Mouse (Mus musculus) spleen, adult 2 months (tissue): ENCODE results near the gene Entpd1. TPM values are rescaled to one million over a fixed set of nuclear protein-coding genes. Genes with fewer than 3 reads are reported as not detected.

Experiments used
- DNase-seq, 2 experiments: peaks; one replicate each; pipeline versions ENCODE4 v3.0.0 to v3.0.0-alpha.2; 2012 to 2021; ENCODE audit warnings: low spot score in 2 of 2, low read depth in 1 of 2
- H3K27ac ChIP-seq: fragments of 200-500 bp; 2 replicates; pipeline ENCODE4 v1.5.1; 2012; ENCODE audit warnings: low read length, inconsistent platforms; ENCODE audit not compliant: insufficient read depth
- H3K27me3 ChIP-seq: fragments of 200-500 bp; 2 replicates; pipeline ENCODE4 v1.6.1; 2012; ENCODE audit warnings: mild to moderate bottlenecking, moderate library complexity, low read length, inconsistent platforms; ENCODE audit not compliant: control insufficient read depth, insufficient read depth
- H3K36me3 ChIP-seq: fragments of 200-500 bp; 2 replicates; pipeline ENCODE4 v1.6.1; 2012; ENCODE audit warnings: mild to moderate bottlenecking, low read length, inconsistent platforms; ENCODE audit not compliant: control insufficient read depth, insufficient read depth
- H3K4me1 ChIP-seq: fragments of 200-500 bp; 2 replicates; pipeline ENCODE4 v1.6.1; 2011; ENCODE audit warnings: inconsistent platforms; ENCODE audit not compliant: control insufficient read depth, insufficient read depth, insufficient read length
- H3K4me3 ChIP-seq: fragments of 200-500 bp; 2 replicates; pipeline ENCODE4 v1.5.1; 2011; ENCODE audit warnings: mild to moderate bottlenecking, inconsistent platforms; ENCODE audit not compliant: insufficient read depth, insufficient read length; ENCODE audit errors: extremely low read depth
- CTCF ChIP-seq: fragments of 200-500 bp; IDR thresholded peaks from 2 replicates; pipeline ENCODE4 v1.5.1; 2011; ENCODE audit warnings: mild to moderate bottlenecking, inconsistent platforms; ENCODE audit not compliant: insufficient read depth, insufficient read length, insufficient replicate concordance; ENCODE audit errors: extremely low read depth
- POLR2A ChIP-seq: fragments of 200-500 bp; IDR thresholded peaks from 2 replicates; pipeline ENCODE4 v1.6.1; 2011; ENCODE audit warnings: low read depth, low read length, inconsistent platforms
- WGBS: fragments of 180-500 bp; shearing (Covaris S2); methylation state at CpG from one replicate; pipeline ENCODE4 v1.1.7; 2018; 5-methylcytosine and 5-hydroxymethylcytosine counted together
- polyA plus RNA-seq: library from polyadenylated mRNA; depleted of rRNA; stranded (reverse); fragments of >200 nt; gene quantifications from 2 replicates; pipeline ENCODE4 v1.2.3, GENCODE M21; 2012

Entpd1 gene
- polyA plus RNA-seq, 1 experiment, result 10.5 TPM

DNA sequence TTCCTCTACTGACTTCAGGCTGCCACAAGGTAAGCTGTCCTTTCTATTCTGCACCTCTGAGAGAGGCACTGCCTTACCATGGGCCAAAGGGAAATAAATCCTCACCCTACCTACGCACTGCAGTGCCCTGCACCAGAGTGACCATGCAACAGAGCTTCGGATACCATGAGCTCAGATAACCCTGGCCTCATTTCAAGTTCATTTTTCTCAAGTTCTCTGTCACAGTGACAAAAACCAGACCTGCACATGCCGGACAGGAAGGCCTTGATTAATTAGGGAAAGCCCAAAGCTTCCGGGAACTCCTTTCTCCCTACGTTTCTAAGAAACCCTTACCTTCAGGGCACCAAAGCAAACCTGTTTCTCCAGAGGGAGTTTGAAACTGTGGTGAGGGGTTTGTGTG, 30.5 kb upstream of the Entpd1 start:
- no peak for DNase-seq
- Histone ChIP-seq H3K27ac (no peak overlapping the region), H3K27me3 (no peaks in the 10 kb centered on the region), H3K4me3 (no peak overlapping the region), H3K4me1 (no peaks in the 10 kb centered on the region), H3K36me3 (peaks cover 7% of the 10 kb centered on the region)
- TF ChIP-seq CTCF, result no peak
- 92% methylated on average over 5 of the region's 5 CpGs for WGBS

DNA sequence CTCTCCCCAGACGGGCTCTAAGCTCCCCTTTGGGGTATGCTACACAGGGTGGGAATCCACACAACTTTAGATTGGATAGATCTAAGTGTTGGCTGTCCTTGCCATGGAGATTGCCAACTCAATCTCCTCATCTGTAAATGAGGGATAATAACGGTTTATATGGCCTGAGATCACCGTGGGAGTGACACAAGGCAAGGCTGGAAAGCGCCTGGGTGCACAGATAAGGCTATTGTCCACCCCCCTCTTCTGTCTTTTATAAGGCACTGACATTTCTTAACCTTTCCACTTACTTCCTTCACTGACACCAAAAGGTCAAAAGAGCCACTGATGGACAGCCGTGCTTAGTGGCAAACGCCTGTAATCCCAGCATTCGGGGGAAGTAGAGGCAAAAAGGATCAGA, 25.3 kb upstream of the Entpd1 start:
- 0 out of 2 replicates have a peak, but pooled peaks cover 3% of the 10 kb centered on the region for H3K36me3 ChIP-seq
- TF ChIP-seq POLR2A (no peak), CTCF (no peak)
- no peak overlapping the region for H3K4me3 ChIP-seq
- no peaks in the 10 kb centered on the region for H3K4me1 ChIP-seq
- 67% methylated on average over 7 of the region's 7 CpGs for WGBS
- H3K27me3 ChIP-seq, result no peaks in the 10 kb centered on the region
- no peak for DNase-seq
- H3K27ac ChIP-seq, result no peak overlapping the region

DNA sequence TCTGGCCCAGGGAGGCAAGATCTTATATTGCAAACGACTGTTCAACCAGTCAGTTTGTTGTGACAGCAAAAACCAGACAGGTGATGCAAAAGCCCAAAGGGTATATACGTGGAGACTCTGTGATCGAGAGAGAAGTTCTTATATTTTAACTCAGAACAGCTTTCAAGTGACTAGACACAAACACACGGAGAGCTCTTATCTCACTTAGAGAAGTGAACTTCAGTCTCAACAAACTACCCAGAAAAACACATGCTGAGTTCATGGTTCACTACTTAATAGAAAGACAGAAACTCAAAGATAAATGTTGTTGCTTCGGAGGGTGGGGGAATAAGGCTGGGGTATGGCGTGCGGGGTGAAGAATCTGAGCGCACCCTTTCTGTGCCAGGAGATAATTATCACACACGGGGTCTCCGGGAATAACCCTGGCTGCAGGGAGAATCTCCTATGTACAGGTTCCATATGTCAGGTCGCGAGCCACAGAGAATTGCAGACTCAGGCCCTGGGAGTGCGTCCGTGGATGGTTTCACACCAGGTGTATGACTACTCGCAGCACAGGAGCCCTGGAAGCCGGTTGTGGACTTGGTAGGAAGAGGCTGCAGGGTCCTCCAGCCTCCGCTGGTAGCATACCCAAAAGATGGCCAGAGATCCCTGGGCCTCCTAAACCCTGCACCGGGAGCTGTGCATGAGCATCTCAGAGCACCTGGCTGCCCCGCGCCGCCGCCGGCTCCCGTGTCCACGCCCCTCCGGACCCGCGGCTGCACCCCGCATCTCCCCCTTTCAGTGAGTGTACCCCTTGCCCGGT, 24.5 kb upstream of the Entpd1 start:
- no peaks in the 10 kb centered on the region for H3K27me3 ChIP-seq
- H3K36me3 ChIP-seq, result no peaks in the 10 kb centered on the region
- TF ChIP-seq POLR2A (no peak), CTCF (no peak)
- no peaks in the 10 kb centered on the region for H3K4me1 ChIP-seq
- no peak overlapping the region; the same call in 1 of the 2 replicates for H3K27ac ChIP-seq
- H3K4me3 ChIP-seq, result peak overlapping the region; percentile 95
- 5% methylated on average over 30 of the region's 30 CpGs for WGBS
- no peak for DNase-seq

DNA sequence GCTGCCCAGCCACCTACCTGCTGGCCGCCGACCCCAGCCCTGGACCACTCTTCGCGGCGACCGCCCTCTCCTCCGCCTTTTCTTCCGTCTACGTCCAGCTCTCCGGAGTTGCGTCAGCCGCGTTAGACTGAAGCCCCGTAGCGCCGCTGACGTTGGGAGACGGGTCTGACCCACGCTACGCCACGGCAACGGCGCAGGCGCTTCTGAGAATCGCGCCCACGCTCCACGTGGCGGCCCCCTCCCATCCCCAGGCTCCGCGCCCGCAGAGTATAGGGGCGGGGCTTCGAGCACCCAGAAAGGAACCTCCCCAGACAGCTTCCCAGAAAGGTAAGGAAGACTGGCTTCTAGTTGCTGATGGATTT, 23.9 kb upstream of the Entpd1 start, which contains the start of gene Aldh18a1:
Gene Aldh18a1, minus strand, starts transcription at position 171 of the 362 bp plus-strand sequence.
- no peak for TF ChIP-seq CTCF
- TF ChIP-seq POLR2A, result no peak; the same call in 1 of the 2 replicates
- Histone ChIP-seq H3K4me1 (no peaks in the 10 kb centered on the region), H3K36me3 (no peaks in the 10 kb centered on the region), H3K27me3 (no peaks in the 10 kb centered on the region), H3K27ac (peak within 1 kb of the TSS; percentile 75), H3K4me3 (peak within 1 kb of the TSS; percentile 95)
- WGBS, result under 1% methylated on average over 34 of the region's 34 CpGs
- DNase-seq, result peak; percentile 86

DNA sequence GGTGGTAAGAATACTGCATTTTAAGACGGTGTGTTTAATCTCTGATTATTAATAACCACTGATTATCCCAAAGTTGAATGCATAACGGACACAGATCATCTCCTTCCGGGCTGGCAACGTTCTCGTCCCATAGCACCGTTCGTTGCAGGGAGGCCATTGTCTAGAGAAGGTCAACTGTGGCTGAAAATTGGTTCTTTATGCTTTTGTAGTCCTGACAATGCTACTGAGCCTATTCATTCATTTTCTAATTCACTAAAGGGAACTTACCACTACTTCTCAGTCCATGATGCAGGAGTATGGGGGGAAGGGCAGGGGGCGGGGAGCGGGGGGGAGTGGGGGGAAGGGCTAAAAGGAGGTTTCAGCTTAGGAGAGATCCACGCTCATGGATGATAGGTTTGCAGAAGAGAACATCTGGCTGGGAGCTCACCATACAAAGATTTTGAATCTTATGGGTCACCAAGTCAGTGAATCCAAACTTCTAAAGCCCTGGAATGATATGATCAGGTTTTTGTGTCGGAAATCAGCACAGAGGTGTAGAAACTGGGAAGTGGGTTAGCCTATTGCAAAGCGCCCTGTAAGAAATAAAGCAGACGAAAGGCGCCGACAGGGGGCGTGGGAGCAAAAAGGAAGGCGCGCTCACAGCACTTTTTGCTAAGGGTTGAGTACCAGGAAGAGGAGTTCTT, 23.2 kb upstream of the Entpd1 start:
- Histone ChIP-seq H3K4me1 (no peaks in the 10 kb centered on the region), H3K27me3 (no peaks in the 10 kb centered on the region), H3K4me3 (peak overlapping the region; percentile 95), H3K36me3 (no peaks in the 10 kb centered on the region), H3K27ac (peak overlapping the region; percentile 75)
- WGBS, result under 1% methylated on average over 18 of the region's 18 CpGs
- DNase-seq, result peak; percentile 89 to 91
- TF ChIP-seq CTCF (peak; percentile 82), POLR2A (no peak)

DNA sequence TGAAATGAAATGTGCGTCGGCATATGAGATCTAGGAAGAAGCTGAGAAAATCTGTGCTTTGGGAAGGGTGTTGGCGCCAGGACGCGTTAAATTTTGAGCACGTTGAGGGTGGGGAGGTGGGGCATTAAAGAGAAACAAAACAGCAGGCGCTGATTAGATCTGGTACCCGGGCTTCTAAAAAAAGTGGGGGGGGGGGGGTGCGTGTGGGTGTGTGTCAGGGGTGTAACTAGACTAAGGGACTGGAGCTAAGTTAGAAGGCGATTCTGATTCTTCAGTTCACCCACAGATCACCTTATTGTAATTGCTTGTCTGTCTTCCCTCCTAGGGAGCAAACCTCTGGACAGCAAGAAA, 22.7 kb upstream of the Entpd1 start:
- no peak for DNase-seq

DNA sequence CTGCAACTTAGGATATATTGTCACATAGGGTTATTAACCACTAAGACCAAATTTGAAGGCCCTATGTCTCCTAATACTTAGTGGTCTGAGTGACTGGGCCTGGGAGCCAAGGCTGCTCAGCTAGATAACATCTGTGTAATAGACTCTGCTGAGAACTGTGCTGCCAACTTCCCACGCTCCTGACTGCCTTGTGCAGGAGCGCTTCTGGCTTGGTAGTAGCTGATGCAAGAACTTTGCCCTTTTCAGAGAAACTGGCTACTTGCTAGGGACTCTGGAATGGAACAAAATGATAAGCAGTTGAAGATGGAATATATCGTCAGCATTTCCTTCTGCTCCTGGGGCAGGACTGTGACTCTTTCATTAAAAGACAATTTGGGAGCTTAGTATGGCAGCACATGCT, 16.9 kb upstream of the Entpd1 start:
- H3K27ac ChIP-seq, result no peak overlapping the region
- no peaks in the 10 kb centered on the region; the same call in 1 of the 2 replicates for H3K36me3 ChIP-seq
- H3K4me3 ChIP-seq, result no peak overlapping the region
- no peak for DNase-seq
- 89% methylated on average over 3 of the region's 3 CpGs for WGBS
- no peaks in the 10 kb centered on the region for H3K4me1 ChIP-seq
- TF ChIP-seq CTCF (no peak), POLR2A (no peak)
- H3K27me3 ChIP-seq, result no peaks in the 10 kb centered on the region

More for the DNA sequence above, 22.7 kb upstream of the Entpd1 start:
- no peak for TF ChIP-seq POLR2A
- Histone ChIP-seq H3K4me3 (peak overlapping the region; percentile 95), H3K36me3 (no peaks in the 10 kb centered on the region), H3K27me3 (no peaks in the 10 kb centered on the region), H3K27ac (peak overlapping the region; percentile 75), H3K4me1 (no peaks in the 10 kb centered on the region)
- under 1% methylated on average over 10 of the region's 10 CpGs for WGBS
